Mouse (Mus musculus): ENCODE data around the gene Ifi204. TPM values are rescaled to one million over a fixed set of nuclear protein-coding genes. Genes with fewer than 3 reads are reported as not detected.
"Not testable (repeated sequence)": the region's sequence is repeated elsewhere in the genome, so short reads cannot be mapped to it uniquely, and the experiment has no call there.

The Ifi204 gene
- polyA plus RNA-seq, 1 experiment from 2014 or later: 0.24 TPM

DNA sequence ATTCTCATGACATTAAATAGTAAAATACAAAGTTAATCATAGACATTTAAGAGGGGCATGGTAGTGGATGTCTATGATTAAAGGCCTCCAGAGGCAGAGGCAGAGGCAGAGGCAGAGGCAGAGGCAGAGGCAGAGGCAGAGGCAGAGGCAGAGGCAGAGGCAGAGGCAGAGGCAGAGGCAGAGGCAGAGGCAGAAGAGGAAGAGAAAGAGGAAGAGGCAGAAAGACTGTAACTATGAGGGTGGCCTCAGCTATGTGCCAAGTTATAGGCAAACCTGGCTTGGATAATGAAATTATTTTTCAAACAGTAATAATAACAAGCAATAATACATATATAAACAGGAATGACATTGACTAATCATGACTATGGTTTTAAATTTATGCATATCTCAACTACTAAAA is 26.2 kb downstream of the Ifi204 start:
- no peak for ATAC-seq

GRCm38 (mm10) chr1:173736986-173737385 is 29.8 kb downstream of the Ifi204 start:
- no peaks in the 10 kb centered on the region for H3K27me3 ChIP-seq (replicated peaks; ENCODE audit: control insufficient read depth, insufficient read depth, low read length)
- no peaks in the 10 kb centered on the region for H3K9me3 ChIP-seq (ENCODE audit: control insufficient read depth, low read length)
- no peaks in the 10 kb centered on the region for H3K36me3 ChIP-seq (ENCODE audit: control insufficient read depth, insufficient read depth)
- ATAC-seq: no peak
- H3K4me2 ChIP-seq (ENCODE audit: low read length): no peak overlapping the region
- H3K9ac ChIP-seq (replicated peaks; ENCODE audit: low read depth, low read length): no peak overlapping the region
- H3K27ac ChIP-seq (ENCODE audit: low read length): no peak overlapping the region
- WGBS: 78% methylated on average over 2 of the region's 2 CpGs
- no peaks in the 10 kb centered on the region for H3K4me1 ChIP-seq (replicated peaks; ENCODE audit: control insufficient read depth, insufficient read depth, low read length)
- H3K4me3 ChIP-seq (replicated peaks; ENCODE audit: low read length): no peak overlapping the region

More for the DNA sequence above, 26.2 kb downstream of the Ifi204 start:
- no peaks in the 10 kb centered on the region for H3K9me3 ChIP-seq (ENCODE audit: control insufficient read depth, low read length)
- H3K9ac ChIP-seq (replicated peaks; ENCODE audit: low read depth, low read length): no peak overlapping the region
- no peaks in the 10 kb centered on the region for H3K27me3 ChIP-seq (replicated peaks; ENCODE audit: control insufficient read depth, insufficient read depth, low read length)
- no peak overlapping the region for H3K4me2 ChIP-seq (ENCODE audit: low read length)
- H3K36me3 ChIP-seq (ENCODE audit: control insufficient read depth, insufficient read depth): no peaks in the 10 kb centered on the region
- H3K4me3 ChIP-seq (replicated peaks; ENCODE audit: low read length): no peak overlapping the region
- no peaks in the 10 kb centered on the region for H3K4me1 ChIP-seq (replicated peaks; ENCODE audit: control insufficient read depth, insufficient read depth, low read length)
- no peak overlapping the region for H3K27ac ChIP-seq (ENCODE audit: low read length)

DNA sequence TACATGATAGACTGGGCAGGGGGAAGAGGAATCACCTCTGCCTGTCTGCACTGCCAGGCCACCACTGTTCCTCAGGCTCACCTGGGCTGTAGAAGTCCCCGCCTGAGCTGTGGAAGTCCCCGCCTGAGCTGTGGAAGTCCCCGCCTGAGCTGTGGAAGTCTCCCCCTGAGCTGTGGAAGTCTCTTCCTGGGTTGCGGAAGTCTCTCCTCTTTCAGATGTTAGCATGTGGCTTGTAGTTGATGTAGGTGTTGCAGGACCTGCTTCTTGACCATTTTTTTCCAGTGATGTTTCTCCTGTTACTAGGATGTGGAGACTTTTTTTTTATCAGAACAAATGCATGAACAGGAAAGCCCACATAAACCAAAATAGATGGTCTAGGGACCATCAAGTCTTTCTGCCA is 31.7 kb downstream of the Ifi204 start:
- not testable (repeated sequence) for H3K27ac ChIP-seq (ENCODE audit: low read length); H3K9ac ChIP-seq (replicated peaks; ENCODE audit: low read depth, low read length); H3K4me3 ChIP-seq (replicated peaks; ENCODE audit: low read length); ATAC-seq; H3K4me1 ChIP-seq (replicated peaks; ENCODE audit: control insufficient read depth, insufficient read depth, low read length); H3K36me3 ChIP-seq (ENCODE audit: control insufficient read depth, insufficient read depth); H3K9me3 ChIP-seq (ENCODE audit: control insufficient read depth, low read length); H3K4me2 ChIP-seq (ENCODE audit: low read length); H3K27me3 ChIP-seq (replicated peaks; ENCODE audit: control insufficient read depth, insufficient read depth, low read length)
- 88% methylated on average over 4 of the region's 4 CpGs for WGBS

DNA sequence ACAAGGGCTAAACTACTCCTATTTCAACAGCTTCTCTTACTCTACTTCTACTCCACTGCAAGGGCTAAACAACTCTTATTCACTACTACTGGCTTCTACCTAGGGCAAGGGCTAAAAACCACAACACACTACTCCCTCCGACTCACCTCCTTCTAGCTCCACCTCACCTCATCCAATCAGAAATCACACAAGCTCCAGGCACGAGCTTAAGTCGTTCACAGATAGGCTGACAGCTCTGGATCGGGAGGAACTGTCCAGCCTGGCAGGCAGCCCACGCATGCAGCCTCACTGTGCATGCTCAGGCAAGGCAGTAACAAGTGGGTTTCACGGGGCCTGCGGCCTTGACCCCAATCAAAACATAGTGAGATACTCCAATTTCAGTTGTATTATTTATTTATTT is 33.5 kb downstream of the Ifi204 start:
- no peaks in the 10 kb centered on the region for H3K4me1 ChIP-seq (replicated peaks; ENCODE audit: control insufficient read depth, insufficient read depth, low read length)
- H3K36me3 ChIP-seq (ENCODE audit: control insufficient read depth, insufficient read depth): no peaks in the 10 kb centered on the region
- H3K27ac ChIP-seq (ENCODE audit: low read length): no peak overlapping the region
- H3K9ac ChIP-seq (replicated peaks; ENCODE audit: low read depth, low read length): no peak overlapping the region
- H3K4me2 ChIP-seq (ENCODE audit: low read length): no peak overlapping the region
- no peaks in the 10 kb centered on the region for H3K9me3 ChIP-seq (ENCODE audit: control insufficient read depth, low read length)
- WGBS: 51% methylated on average over 7 of the region's 7 CpGs
- no peak overlapping the region for H3K4me3 ChIP-seq (replicated peaks; ENCODE audit: low read length)
- no peaks in the 10 kb centered on the region for H3K27me3 ChIP-seq (replicated peaks; ENCODE audit: control insufficient read depth, insufficient read depth, low read length)
- ATAC-seq: no peak

Other genes with a start within 250 kb of the Ifi204 start
- gene Ifi214, start 231.0 kb downstream of the Ifi204 start, polyA plus RNA-seq (2015; fragmentation: Nextera tagmentation; extraction: Ambion mirVana): not detected in 2 replicates
- not detected in 2 replicates for gene Ifi213, start 167.7 kb downstream of the Ifi204 start, polyA plus RNA-seq (2015; fragmentation: Nextera tagmentation; extraction: Ambion mirVana)
- 0.09 TPM in 1 of 2 replicates, not detected in the other for gene Ifi209, start 136.0 kb downstream of the Ifi204 start, polyA plus RNA-seq (2015; fragmentation: Nextera tagmentation; extraction: Ambion mirVana)
- gene Ifi208, start 93.3 kb downstream of the Ifi204 start, polyA plus RNA-seq (2015; fragmentation: Nextera tagmentation; extraction: Ambion mirVana): 0.06 TPM in 1 of 2 replicates, not detected in the other
- 0.11 and 0.39 TPM in 2 replicates for gene Ifi207, start 25.2 kb downstream of the Ifi204 start, polyA plus RNA-seq (2015; fragmentation: Nextera tagmentation; extraction: Ambion mirVana)
- gene Ifi211, start 146.1 kb upstream of the Ifi204 start, polyA plus RNA-seq (2015; fragmentation: Nextera tagmentation; extraction: Ambion mirVana): 0.24 and 0.37 TPM in 2 replicates
- gene Mndal, start 175.5 kb upstream of the Ifi204 start, polyA plus RNA-seq (2015; fragmentation: Nextera tagmentation; extraction: Ambion mirVana): 3.1 and 4.6 TPM in 2 replicates
- 1.4 and 1.5 TPM in 2 replicates for gene Ifi203, start 175.7 kb upstream of the Ifi204 start, polyA plus RNA-seq (2015; fragmentation: Nextera tagmentation; extraction: Ambion mirVana)
- not detected in 2 replicates for gene Ifi202b, start 215.8 kb upstream of the Ifi204 start, polyA plus RNA-seq (2015; fragmentation: Nextera tagmentation; extraction: Ambion mirVana)

Measured in forebrain, embryonic 16.5 days (tissue).